12 mouse cellular contexts compared by ENCODE assay signal in genomic region chr1:87929730-87930129, GRCm38 (mm10).
DNase-seq lines count a peak whose midpoint lies in the region; ATAC-seq and TF ChIP-seq lines count a peak whose summit lies in the region.
"Had no signal": no experiment of that assay in that cellular context is flagged by ENCODE, and none has a peak within 500 bp of the region (broad histone marks: within the 10 kb centered on the region; RNA-seq: fewer than 3 reads in every experiment).

No protein-coding gene starts in this region.

- no peaks in the 10 kb centered on the region for H3K9me3 ChIP-seq in forebrain, embryonic 14.5 days (replicated peaks; ENCODE audit: control insufficient read depth, low read length)
- H3K9me3 ChIP-seq in forebrain, embryonic 12.5 days = no peaks in the 10 kb centered on the region
- no peaks in the 10 kb centered on the region for H3K9me3 ChIP-seq in liver, embryonic 14.5 days (ENCODE audit: control insufficient read depth, low read length)
- H3K9me3 ChIP-seq in liver, embryonic 11.5 days (ENCODE audit: control insufficient read depth, low read length) = no peaks in the 10 kb centered on the region
- H3K9me3 ChIP-seq: hindbrain, embryonic 12.5 days; limb, embryonic 10.5 days; neural tube, embryonic 12.5 days had no signal

- no peak overlapping the region for H3K27ac ChIP-seq in forebrain, embryonic 14.5 days (ENCODE audit: low read depth, low read length)
- H3K27ac ChIP-seq in forebrain, embryonic 12.5 days = no peak overlapping the region
- no peak overlapping the region for H3K27ac ChIP-seq in liver, embryonic 14.5 days
- no peak overlapping the region for H3K27ac ChIP-seq in liver, embryonic 11.5 days (ENCODE audit: low read depth, low read length)
- H3K27ac ChIP-seq: hindbrain, embryonic 12.5 days; limb, embryonic 10.5 days; neural tube, embryonic 12.5 days had no signal

- H3K27me3 ChIP-seq in forebrain, embryonic 14.5 days (replicated peaks; ENCODE audit: control insufficient read depth, insufficient read depth, low read length) = no peaks in the 10 kb centered on the region
- no peaks in the 10 kb centered on the region for H3K27me3 ChIP-seq in forebrain, embryonic 12.5 days
- H3K27me3 ChIP-seq in liver, embryonic 14.5 days (ENCODE audit: control insufficient read depth, insufficient read depth, low read length) = no peaks in the 10 kb centered on the region
- no peaks in the 10 kb centered on the region for H3K27me3 ChIP-seq in liver, embryonic 11.5 days (replicated peaks; ENCODE audit: control insufficient read depth, insufficient read depth, low read length)
- H3K27me3 ChIP-seq: hindbrain, embryonic 12.5 days; neural tube, embryonic 12.5 days had no signal

- 34% methylated on average over 5 of the region's 5 CpGs for WGBS in forebrain, embryonic 14.5 days
- WGBS in forebrain, embryonic 12.5 days = 63% methylated on average over 5 of the region's 5 CpGs
- WGBS in liver, embryonic 14.5 days (ENCODE audit: insufficient replicate concordance) = 75% methylated on average over 5 of the region's 5 CpGs
- WGBS in liver, embryonic 11.5 days = 81% methylated on average over 5 of the region's 5 CpGs

- peak; percentile 18 for DNase-seq in forebrain, embryonic 14.5 days (ENCODE audit: low spot score)
- DNase-seq in liver, embryonic 14.5 days (ENCODE audit: low read depth in 3 of 3, low spot score in 3 of 3) = no peak
- DNase-seq in liver, embryonic 11.5 days (ENCODE audit: low spot score) = no peak
- peak; percentile 88 for DNase-seq in brain, adult 2 months (ENCODE audit: low read depth, low spot score)
- peak; percentile 25 for DNase-seq in gastrocnemius, postnatal 14 days
- DNase-seq in layer of hippocampus, postnatal 25 days (ENCODE audit: extremely low spot score in 1 of 2, low spot score in 1 of 2) = no peak
- DNase-seq in spleen, postnatal 4 days (ENCODE audit: low spot score in 2 of 2) = no peak
- DNase-seq: right cerebral cortex, postnatal 4 days had no signal

- no peak for TF ChIP-seq EP300 in liver, embryonic 14.5 days (IDR thresholded peaks at IDR 0.05; ENCODE audit: low read depth)

- intact Hi-C loops in gastrocnemius, postnatal 14 days (cut with DNase I; ENCODE audit: low total_unique reads) = no loop called here

- ATAC-seq in forebrain, embryonic 14.5 days = no peak
- no peak for ATAC-seq in forebrain, embryonic 12.5 days (ENCODE audit: low FRiP score)
- 0 out of 2 replicates have a peak, but pooled peaks have one; percentile 19 for ATAC-seq in liver, embryonic 14.5 days (ENCODE audit: insufficient read depth)
- no peak for ATAC-seq in liver, embryonic 11.5 days (replicated peaks; ENCODE audit: low FRiP score)

- H3K4me1 ChIP-seq in forebrain, embryonic 14.5 days (ENCODE audit: control insufficient read depth, insufficient read depth, low read length) = 0 out of 2 replicates have a peak, but pooled peaks cover 2% of the 10 kb centered on the region
- no peaks in the 10 kb centered on the region for H3K4me1 ChIP-seq in forebrain, embryonic 12.5 days
- no peaks in the 10 kb centered on the region for H3K4me1 ChIP-seq in liver, embryonic 14.5 days (replicated peaks; ENCODE audit: control insufficient read depth in 2 of 2, insufficient read depth in 2 of 2, low read length in 1 of 2)
- no peaks in the 10 kb centered on the region for H3K4me1 ChIP-seq in liver, embryonic 11.5 days (replicated peaks; ENCODE audit: control insufficient read depth, insufficient read depth, low read length)
- H3K4me1 ChIP-seq: hindbrain, embryonic 12.5 days; limb, embryonic 10.5 days; neural tube, embryonic 12.5 days had no signal

- peaks cover 64% of the 10 kb centered on the region for H3K36me3 ChIP-seq in forebrain, embryonic 14.5 days (ENCODE audit: control insufficient read depth, insufficient read depth, low read length)
- peaks cover 73% of the 10 kb centered on the region for H3K36me3 ChIP-seq in forebrain, embryonic 12.5 days (replicated peaks)
- peaks cover 8% of the 10 kb centered on the region for H3K36me3 ChIP-seq in liver, embryonic 14.5 days (replicated peaks; ENCODE audit: control insufficient read depth, insufficient read depth, low read depth)
- peaks cover 21% of the 10 kb centered on the region for H3K36me3 ChIP-seq in liver, embryonic 11.5 days (ENCODE audit: control insufficient read depth, insufficient read depth, low read length)

- H3K4me3 ChIP-seq in forebrain, embryonic 14.5 days (ENCODE audit: low read depth, low read length) = no peak overlapping the region
- no peak overlapping the region for H3K4me3 ChIP-seq in forebrain, embryonic 12.5 days (replicated peaks)
- H3K4me3 ChIP-seq in liver, embryonic 14.5 days (ENCODE audit: insufficient read depth in 1 of 2, low read depth in 2 of 2, low read length in 2 of 2) = no peak overlapping the region
- H3K4me3 ChIP-seq in liver, embryonic 11.5 days (ENCODE audit: low read depth, low read length) = no peak overlapping the region
- H3K4me3 ChIP-seq: hindbrain, embryonic 12.5 days; limb, embryonic 10.5 days; neural tube, embryonic 12.5 days had no signal

- no peak overlapping the region for H3K9ac ChIP-seq in forebrain, embryonic 14.5 days (ENCODE audit: low read length)
- no peak overlapping the region for H3K9ac ChIP-seq in forebrain, embryonic 12.5 days
- H3K9ac ChIP-seq in liver, embryonic 14.5 days (replicated peaks) = no peak overlapping the region
- no peak overlapping the region for H3K9ac ChIP-seq in liver, embryonic 11.5 days (ENCODE audit: low read depth, low read length)
- H3K9ac ChIP-seq: hindbrain, embryonic 12.5 days; neural tube, embryonic 12.5 days had no signal

- H3K4me2 ChIP-seq in forebrain, embryonic 14.5 days (ENCODE audit: low read length) = no peak overlapping the region
- no peak overlapping the region for H3K4me2 ChIP-seq in forebrain, embryonic 12.5 days
- H3K4me2 ChIP-seq in liver, embryonic 14.5 days (ENCODE audit: low read depth) = no peak overlapping the region
- no peak overlapping the region for H3K4me2 ChIP-seq in liver, embryonic 11.5 days
- H3K4me2 ChIP-seq: hindbrain, embryonic 12.5 days; neural tube, embryonic 12.5 days had no signal

- TF ChIP-seq CTCF in liver, embryonic 14.5 days (IDR thresholded peaks at IDR 0.05; ENCODE audit: low read depth) = no peak

Comparison
In these comparisons a context has a peak if more than half of its experiments do, and no peak if none do; other contexts are left out.
1. DNase-seq: peak in forebrain, embryonic 14.5 days (single experiment), brain, adult 2 months (single experiment) and gastrocnemius, postnatal 14 days (single experiment); none in liver, embryonic 14.5 days (0 of 3), liver, embryonic 11.5 days (single experiment), layer of hippocampus, postnatal 25 days (0 of 2) and spleen, postnatal 4 days (0 of 2).